Mouse (Mus musculus): ENCODE measurements around the gene Fem1a.
"Not testable (repeated sequence)": the region's sequence is repeated elsewhere in the genome, so short reads cannot be mapped to it uniquely, and the experiment has no call there.

Gene Fem1a

DNA sequence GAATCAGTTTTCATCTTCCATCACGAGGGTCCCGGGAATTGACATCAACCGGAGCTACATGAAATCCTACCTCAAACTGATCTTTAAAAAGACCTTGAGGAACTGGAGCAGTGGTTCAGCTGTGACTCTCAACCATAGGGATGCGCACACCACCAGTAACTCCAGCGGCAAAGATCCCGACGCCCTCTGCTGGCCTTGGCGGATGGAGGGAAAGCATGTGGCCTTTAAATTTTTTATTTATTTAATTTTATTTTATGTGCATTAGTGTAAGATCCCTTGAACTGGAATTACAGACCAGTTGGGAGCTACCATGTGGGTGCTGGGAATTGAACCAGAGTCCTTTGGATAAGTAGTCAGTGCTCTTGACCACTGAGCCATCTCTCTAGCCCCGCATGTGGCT lies 1.2 kb upstream of the Fem1a start:
- DNase-seq (ENCODE audit: inconsistent ontology term): no peak

DNA sequence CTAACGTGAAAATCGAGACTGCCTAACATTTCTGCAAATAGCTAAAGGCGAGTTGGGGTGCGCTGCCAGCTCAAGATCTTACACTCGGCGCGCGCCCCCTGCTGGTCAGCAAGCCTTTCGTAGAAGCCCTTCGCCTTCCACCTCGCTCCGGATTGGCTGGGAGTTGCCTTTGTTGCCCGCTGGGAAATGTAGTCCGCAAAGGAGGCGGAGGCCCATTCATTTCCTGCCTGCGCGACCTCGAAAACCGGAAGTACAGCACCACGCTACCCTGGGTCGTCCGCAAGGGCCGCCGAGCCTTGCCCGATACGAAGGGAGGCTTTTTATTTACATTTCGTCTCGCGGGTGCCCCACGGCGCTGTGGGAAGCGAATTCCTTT lies 759 bp upstream of the Fem1a start:
- DNase-seq (ENCODE audit: inconsistent ontology term): peak; percentile 98

DNA sequence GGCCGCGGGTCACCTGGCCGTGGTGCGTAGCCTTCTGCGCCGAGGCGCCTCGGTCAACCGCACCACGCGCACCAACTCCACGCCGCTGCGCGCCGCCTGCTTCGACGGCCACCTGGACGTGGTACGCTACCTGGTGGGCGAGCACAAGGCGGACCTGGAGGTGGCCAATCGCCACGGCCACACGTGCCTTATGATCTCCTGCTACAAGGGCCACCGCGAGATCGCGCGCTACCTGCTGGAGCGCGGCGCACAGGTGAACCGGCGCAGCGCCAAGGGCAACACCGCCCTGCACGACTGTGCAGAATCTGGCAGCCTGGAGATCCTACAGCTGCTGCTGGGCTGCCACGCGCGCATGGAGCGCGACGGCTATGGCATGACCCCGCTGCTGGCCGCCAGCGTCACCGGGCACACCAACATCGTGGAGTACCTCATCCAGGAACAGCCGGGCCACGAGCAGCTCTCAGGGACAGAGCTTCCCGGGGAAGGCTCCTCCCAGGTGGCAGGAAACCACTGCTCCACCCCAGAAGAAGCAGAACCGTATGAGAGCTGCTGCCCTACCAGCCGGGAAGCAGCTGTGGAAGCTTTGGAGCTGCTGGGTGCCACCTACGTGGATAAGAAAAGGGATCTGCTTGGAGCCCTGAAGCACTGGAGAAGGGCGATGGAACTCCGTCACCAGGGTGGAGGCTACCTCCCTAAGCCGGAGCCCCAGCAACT lies 728 bp downstream of the Fem1a start:
- no peak for DNase-seq (ENCODE audit: inconsistent ontology term)

DNA sequence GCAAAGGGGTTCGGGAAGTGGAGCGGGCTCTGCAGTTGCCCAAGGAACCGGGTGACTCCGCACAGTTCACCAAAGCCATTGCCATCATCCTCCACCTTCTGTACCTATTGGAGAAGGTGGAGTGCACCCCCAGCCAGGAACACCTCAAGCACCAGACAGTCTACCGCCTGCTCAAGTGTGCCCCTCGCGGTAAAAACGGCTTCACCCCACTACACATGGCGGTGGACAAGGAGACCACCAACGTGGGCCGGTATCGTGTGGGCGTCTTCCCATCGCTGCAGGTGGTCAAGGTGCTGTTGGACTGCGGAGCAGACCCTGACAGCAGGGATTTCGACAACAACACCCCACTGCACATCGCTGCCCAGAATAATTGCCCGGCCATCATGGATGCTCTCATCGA lies 1.7 kb downstream of the Fem1a start:
- not testable (repeated sequence) for DNase-seq (ENCODE audit: inconsistent ontology term)

DNA sequence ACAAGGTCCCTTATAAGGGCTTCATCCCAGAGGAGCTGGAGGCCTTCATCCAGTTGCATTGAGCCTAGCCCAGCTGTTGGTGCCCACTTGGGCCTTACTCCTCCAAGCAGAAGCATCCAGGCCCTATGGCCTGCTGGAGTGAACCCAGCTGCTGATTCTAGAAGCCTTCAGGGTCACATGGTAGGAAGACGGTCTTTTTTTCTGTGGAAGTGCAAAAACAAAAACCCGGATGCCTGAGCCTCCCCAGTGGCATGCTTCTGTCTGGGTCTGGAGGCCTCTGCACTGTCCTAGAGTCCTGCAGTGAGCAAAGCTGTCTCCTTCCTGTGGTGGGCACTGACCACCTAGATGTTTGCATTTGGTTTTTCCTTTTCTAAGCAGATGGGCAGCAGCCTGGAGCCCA lies 2.2 kb downstream of the Fem1a start:
- not testable (repeated sequence) for DNase-seq (ENCODE audit: inconsistent ontology term)

DNA sequence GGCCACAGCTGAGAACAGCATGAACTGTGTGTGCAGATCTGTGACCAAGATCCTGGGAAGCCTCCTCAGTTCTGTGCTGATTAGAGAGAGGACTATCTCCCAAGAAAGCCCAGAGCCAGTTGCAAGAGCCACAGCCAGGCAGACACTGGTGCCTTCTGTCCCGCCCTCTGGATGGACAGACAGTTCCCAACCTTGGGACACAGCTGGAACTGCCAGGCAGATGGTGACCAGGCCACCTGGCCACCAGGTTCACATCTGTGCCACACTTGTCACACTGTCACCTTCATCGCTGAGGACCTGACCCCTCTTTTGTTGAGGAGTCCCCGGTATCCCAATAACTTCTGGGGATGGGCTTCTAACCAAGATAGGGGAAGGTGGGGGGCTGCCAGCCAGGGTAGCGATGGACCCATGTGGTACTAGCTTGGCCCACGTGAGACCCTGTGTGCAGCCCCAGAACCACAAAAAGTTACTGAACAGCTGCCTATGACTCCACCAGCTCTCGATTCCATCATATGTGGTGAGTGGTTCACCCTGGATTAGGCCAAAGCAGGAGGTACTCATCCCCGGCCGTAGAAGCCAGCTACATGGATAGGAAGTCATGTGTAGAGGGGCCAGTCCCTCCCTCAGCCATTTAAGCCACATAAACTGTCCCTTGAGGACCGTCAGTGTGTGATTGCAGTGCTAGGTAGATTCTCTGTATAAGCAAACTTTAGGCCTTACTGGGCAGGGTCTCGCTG lies 2.9 kb downstream of the Fem1a start:
- DNase-seq (ENCODE audit: inconsistent ontology term): no peak

DNA sequence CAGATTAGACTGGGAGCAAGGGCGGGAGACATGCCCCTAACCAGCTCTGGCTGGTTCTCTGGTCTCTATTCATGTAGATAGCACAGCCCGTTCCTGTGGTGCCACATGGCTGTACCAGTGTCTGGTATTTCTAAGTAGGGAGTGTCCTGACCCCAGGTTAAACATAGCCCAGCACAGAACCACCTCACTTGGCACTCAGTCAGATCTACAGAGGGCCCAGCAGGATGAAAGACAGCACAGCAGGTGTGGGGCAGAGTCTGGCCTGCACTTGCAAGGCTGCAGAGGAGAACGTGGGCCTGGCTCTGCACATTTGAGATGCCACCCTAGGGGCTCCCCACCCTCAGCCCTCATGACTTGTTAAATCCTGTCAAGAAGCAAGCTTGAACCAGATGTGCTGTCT lies 4.6 kb downstream of the Fem1a start:
- DNase-seq (ENCODE audit: inconsistent ontology term): no peak

DNA sequence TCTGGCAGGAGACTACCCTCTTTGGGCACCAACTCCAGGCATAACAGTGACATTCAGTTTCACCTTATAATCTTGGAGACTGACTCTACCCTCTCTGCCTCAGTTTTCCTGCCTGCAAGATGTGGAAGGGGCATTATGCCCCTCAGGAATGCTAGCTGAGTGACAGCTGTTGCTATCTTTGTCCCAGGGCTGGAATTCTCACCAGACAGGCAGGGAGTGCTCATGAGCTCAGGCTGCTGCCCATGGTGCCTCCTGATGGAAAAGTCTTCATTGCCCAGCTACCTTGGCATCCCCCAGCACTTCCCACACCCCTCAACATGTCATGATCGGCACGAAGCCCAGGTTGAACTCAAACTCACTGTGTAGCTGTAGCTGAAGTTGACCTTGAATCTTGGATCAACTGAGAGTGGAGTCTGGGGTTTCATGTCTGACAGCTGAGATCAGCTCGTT lies 6.1 kb downstream of the Fem1a start:
- no peak for DNase-seq (ENCODE audit: inconsistent ontology term)

DNA sequence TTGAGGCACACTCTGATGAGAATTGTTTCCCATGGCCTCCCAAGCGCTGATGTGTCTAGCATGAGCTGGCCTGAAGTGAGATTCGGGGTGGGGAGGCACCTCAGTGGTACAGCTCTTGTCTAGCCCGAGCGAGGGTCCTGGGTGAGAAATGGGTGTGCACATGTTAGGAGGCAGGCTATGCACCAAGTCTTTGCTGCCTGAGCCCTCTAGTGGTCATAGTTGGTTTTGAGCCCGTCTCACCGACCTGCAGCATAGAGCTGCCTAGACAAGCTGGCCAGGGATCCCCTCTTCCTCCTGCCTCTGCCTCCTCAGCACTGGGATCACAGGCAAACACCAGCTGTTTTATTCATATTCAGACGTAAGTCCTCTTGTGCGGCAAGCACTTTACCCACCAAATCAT lies 7.4 kb downstream of the Fem1a start:
- peak; percentile 51 for DNase-seq (ENCODE audit: inconsistent ontology term)

DNA sequence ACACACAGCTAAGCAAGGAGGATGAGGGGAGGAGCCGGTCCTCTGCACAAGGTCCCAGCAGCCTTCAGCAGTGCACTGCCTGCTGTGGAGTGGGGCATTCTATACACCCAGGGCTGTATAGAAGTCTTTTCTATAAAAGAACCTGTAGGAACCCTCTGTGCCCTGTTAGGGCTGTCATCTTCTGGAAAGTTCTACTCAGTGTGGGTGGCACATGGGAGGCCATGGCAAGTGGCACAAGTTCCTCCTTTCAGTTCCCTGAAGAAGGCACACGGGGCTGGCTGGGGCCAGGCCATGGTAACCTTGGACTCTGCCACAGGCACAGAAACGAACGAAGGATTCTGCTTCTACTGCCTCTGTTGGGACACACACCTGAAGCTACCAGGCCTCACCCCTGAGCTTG lies 8.4 kb downstream of the Fem1a start:
- DNase-seq (ENCODE audit: inconsistent ontology term): no peak

DNA sequence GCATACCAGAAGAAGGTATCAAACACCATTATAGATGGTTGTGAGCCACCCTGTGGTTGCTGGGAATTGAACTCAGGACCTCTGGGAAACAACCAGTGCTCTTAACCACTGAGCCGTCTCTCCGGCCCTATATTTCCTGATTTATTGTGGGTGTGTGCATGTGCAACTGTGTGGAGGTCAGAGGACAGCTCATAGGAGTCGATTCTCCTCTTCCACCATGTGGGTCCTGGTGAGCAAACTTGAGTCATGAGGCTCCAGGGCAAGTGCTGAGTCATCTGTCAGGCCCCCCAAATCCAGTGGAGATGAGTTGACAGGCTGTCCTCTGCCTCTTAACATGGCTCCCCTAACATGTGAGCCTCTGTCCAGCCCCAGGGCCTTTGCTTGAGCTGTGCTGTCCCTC lies 9.3 kb downstream of the Fem1a start:
- DNase-seq (ENCODE audit: inconsistent ontology term): peak; percentile 23

DNA sequence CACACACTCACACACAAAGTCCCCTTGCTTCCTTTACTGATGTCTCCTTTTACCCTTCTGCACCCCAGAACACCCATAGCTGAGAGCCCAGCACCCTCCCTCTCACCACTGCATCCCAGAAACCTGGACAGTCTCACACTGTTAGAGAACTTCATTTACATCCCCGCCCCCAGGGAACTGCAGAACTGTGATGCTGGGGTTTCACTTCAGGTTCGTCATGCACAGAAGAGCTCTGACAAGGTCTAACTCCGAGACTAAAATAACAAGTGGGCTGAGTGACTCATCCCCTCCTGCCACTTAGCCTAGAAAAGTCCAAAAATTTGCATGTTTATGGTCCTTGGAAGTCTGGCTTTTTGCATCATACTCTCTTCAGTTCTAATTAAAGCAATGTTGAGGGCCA lies 9.7 kb downstream of the Fem1a start:
- peak; percentile 27 for DNase-seq (ENCODE audit: inconsistent ontology term)

DNA sequence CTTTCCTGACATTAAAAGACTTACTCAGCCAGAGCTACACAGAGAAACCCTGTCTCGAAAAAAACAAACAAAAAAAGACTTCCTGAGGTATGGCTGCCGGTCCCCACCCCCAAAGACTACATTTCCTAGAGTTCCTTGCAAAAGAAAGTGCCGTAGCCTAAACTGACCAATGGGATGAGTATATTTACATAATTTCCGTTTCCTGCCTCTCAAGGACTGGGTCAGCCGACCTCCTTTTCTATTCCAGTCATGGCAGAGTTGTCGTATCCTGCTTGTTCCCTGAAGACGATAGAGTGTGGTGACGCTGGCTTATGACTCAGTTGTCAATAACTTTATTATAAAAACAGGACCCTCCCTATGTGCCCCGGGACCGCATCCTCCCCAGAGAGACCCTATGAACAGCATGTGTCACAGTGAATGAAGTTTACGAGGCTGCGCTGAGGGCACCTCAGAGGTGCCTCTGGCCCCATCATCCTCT lies 12.6 kb downstream of the Fem1a start:
- DNase-seq (ENCODE audit: inconsistent ontology term): peak; percentile 81

DNA sequence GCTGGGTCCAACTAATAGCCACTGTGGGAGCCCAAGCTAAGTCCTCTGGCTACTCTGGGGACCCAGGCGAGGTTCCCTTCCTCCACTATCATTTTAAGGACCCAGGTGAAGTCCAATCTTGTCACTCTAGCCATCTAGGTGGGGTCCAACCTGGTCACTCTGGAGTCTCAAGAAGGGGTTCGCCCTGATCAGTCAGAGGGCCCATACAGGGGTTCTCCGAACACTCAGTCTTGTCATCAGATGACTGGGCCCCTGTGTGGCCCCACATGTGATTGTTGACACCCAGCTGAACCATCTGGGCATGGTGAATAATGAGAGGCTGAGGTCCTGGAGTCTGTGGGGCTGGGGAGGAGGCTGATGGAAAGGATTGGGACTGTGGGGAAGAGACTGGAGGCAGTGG lies 13.1 kb downstream of the Fem1a start:
- no peak for DNase-seq (ENCODE audit: inconsistent ontology term)

DNA sequence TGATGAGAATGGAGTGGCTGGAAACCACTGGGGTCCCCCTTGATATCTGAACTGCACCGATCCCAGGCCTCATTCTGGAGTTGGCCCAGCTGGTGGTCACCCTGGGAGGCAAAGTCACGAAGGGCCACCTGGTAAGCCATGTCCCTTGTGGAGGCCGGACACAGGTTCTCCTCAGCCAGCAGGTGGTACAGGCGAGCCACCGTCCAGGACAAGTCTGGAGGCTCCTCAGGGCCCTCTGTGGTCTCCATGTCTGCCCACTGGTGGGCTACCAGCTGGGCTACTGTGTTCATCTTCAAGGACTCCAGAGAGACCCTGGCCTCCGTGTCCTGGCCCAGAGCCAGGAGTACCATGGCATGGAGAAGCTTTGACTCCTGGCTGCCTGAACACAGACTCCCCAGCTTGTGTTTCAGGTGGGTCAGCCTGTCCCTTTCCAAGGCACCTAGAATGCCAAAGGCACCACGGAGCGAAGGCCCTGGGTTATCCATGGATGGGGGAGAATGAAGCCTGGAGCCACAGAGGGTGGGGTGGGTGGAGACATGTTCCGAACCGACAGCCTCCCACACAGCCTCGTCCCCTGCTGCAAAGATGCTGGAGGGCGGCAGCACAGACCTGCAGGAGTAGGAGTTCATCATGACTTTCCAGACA lies 15.1 kb downstream of the Fem1a start:
- no peak for DNase-seq (ENCODE audit: inconsistent ontology term)

DNA sequence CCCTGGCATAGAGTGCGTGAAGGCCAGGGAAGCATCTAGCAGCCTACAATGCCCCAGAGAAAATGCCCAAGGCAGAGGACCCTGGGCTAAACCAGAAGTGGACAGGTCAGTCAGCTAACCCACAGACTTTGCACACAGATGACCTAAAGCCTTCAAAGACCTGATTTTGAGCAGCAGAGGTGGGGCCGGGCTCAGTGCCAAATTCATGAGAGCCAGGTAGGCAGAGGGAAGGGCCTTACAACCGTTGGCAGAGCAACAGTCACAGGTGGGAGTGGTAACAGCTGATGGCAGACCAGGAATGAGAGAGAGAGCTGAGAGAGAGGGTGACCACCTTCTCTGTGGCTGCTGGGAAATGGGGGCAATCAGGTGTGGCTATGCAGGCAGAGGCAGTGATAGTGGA lies 16.0 kb downstream of the Fem1a start:
- no peak for DNase-seq (ENCODE audit: inconsistent ontology term)

DNA sequence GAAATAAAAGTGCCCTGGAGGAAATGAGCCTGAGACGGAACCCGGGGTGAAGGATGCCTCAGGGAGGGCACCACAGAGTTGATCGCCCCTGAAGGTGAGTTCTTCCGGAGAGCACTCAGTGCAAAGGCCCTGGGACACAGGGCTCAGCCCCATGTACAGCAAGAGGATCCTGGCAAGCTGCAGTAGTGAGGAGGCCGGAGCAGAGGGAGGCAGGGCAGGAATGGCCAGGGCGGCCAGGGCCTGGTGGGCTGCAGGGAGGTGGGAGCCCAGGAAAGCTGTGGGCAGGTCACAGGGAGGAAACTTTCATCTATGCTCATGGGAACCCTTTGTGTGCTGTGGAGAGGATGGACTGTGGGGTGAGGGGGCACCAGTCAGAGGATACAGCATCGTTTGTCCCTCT lies 16.9 kb downstream of the Fem1a start:
- DNase-seq (ENCODE audit: inconsistent ontology term): no peak

DNA sequence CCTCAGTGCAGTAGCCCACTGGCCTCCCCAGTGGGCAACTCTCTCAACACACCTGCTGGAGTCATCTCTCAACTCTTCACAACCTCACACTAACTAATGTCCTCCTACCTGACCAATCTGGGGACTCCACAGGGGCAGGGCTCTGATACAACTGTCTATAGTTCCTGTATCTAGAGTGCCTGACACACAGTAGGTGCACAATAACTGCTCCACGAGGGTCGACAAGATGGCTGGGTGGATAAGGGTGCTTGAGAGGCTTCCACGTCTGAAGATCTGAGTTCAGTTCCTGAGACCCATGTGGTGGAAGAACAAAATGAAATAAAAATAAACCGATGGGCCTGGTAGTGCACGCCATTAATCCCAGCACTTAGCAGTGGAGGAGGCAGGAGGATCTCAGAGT lies 17.4 kb downstream of the Fem1a start:
- no peak for DNase-seq (ENCODE audit: inconsistent ontology term)

DNA sequence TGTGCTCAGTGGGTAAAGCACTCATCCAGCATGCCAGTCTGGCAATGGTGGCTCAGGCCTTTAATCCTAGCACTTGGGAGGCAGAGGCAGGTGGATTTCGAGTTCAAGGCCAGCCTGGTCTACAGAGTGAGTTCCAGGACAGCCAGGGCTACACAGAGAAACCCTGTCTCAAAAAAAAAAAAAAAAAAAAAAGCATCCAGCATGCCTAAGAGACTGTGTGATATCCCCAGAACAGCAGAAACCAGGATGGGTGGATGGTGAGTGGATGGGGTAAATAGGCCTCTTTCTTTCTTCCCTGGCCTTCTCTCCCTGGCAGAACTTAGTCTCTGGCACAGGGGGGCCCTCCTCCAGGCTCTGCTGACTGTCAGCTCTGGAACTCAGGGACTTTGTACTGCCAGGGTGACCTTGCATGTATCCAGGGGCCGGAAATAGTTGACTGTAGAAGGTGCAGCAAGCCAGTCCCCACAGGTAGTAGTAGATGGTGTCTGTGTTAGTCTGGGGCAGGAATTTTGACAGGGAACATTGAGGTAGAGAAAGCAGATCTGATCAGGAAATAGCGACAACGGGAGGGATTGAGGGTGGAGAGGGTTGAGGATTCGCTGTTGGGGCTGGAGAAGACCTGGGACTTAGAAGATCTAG lies 19.4 kb downstream of the Fem1a start:
- DNase-seq (ENCODE audit: inconsistent ontology term): peak; percentile 34

DNA sequence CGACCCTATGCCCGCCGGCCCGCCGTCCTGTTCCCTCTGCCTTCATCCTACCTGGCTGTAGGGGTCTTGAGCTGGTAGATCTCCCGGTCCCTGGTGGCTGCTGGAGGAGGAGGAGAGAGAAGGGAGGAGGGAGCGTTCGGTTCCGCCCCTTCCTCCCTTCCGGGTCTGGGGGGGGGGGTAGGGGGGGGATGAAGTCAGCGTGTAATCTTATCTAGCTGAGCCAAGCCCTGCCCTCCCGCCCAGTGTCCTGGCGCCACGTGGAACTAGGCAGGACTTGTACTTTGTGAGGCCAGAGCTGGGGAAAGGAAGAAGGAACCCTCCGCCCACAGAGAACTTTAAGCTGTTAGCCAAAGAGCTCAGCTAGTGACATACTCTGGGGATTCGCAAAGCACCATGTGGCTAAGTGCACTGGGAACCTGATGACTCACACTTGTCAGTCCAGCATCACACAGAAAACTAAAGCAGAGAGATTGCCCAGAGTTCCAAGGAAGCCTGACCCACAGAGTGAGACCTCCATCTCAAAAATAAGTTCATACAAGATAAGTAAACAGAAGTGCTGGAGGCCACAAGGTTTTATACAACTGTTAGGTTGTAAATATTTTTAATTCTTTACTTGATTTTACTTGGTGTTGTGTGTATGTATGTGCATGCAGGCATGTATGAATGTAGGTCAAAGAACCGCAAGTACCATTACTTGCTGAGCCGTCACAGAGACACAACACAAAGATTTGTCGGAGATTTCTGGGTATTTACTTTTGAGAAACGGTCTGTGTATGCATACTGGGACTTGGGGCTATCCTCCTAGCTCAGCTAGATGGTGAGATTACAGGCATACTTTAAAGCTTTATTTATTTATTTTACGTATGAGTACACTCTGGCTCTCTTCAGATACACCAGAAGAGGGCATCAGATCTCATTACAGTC lies 20.3 kb downstream of the Fem1a start, which contains the start of gene Ticam1:
Ticam1 (minus strand) TSS at position 144 of the 924 bp plus-strand sequence.
- DNase-seq (ENCODE audit: inconsistent ontology term): peak; percentile 99

DNA sequence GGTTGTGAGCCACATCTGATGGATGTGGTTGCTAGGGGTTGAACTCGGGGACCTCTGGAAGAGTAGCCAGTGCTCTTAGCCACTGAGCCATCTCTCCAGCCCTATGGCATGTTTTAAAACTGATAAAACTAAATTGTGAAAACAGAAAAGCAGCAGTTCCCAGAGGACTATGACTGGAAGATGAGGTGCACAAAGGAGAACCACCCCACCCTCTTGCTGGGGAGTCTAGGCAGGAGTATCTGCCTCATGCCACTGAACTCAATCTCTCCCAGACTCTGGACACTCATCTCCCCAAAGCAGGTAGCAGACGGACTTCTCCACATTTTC lies 20.9 kb downstream of the Fem1a start:
- DNase-seq (ENCODE audit: inconsistent ontology term): no peak
